Mouse (Mus musculus): ENCODE results near the gene Znrf1. TPM values are rescaled to one million over a fixed set of nuclear protein-coding genes. Genes with fewer than 3 reads are reported as not detected.
"Not testable (repeated sequence)": the region's sequence is repeated elsewhere in the genome, so short reads cannot be mapped to it uniquely, and the experiment has no call there.

The Znrf1 gene
- polyA plus RNA-seq, 1 experiment from 2014 or later: 45.6 TPM

DNA sequence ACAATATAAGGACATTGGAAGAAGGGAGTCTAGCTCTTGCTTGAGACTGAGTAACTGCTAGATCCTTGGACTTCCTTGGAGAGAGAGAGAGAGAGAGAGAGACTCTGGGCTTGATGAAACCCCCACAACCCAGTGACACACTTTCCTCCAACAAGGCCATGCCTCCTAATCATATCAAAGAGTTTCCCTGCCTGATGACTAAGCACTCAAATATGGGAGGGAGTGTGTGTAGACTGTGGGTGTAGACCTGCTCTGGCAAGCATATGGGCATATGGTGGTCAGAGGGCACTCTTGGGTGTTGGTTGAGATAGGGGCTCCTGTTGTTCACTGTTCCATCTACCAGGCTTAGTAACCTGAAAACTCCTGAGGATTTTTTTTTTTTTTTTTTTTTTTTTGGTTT, 102.2 kb downstream of the Znrf1 start:
- Histone ChIP-seq H3K27me3 (ENCODE audit: control insufficient read depth, insufficient read depth, low read length) (no peaks in the 10 kb centered on the region), H3K4me1 (ENCODE audit: control insufficient read depth, insufficient read depth, low read length) (peaks cover 4% of the 10 kb centered on the region), H3K27ac (ENCODE audit: low read depth, low read length) (no peak overlapping the region), H3K4me3 (ENCODE audit: low read depth, low read length) (no peak overlapping the region), H3K4me2 (no peak overlapping the region), H3K36me3 (ENCODE audit: control insufficient read depth, insufficient read depth, low read length) (no peaks in the 10 kb centered on the region), H3K9ac (ENCODE audit: low read length) (no peak overlapping the region), H3K9me3 (ENCODE audit: control insufficient read depth, low read length) (no peaks in the 10 kb centered on the region)
- DNase-seq (ENCODE audit: low spot score, missing footprints) (no peak), ATAC-seq (ENCODE audit: low FRiP score) (no peak)

DNA sequence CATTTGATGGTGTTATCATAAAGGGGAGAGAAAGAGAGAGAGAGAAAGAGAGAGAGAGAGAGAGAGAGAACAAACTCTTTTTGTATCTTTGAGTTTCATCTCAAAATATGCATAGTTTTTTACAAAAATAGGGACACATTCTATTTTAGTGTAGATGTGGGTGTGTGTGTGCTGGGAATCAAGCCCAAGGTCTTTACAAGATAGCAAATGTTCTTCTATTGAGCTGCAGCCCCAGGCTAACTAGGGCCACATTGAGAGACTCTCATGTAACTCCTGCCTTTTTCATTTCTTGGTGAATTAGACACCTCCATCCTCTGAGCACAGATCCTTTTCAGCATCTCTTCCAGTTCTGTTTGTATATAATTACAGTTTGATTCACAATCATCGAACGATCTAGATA, 105.2 kb downstream of the Znrf1 start:
- 99% methylated on average over 2 of the region's 2 CpGs for WGBS
- ATAC-seq (ENCODE audit: low FRiP score) (no peak), DNase-seq (ENCODE audit: low spot score, missing footprints) (no peak)
- Histone ChIP-seq H3K9ac (ENCODE audit: low read length) (no peak overlapping the region), H3K4me2 (no peak overlapping the region), H3K4me3 (ENCODE audit: low read depth, low read length) (no peak overlapping the region), H3K4me1 (ENCODE audit: control insufficient read depth, insufficient read depth, low read length) (peaks cover 4% of the 10 kb centered on the region), H3K27ac (ENCODE audit: low read depth, low read length) (no peak overlapping the region), H3K9me3 (ENCODE audit: control insufficient read depth, low read length) (no peaks in the 10 kb centered on the region), H3K36me3 (ENCODE audit: control insufficient read depth, insufficient read depth, low read length) (no peaks in the 10 kb centered on the region), H3K27me3 (ENCODE audit: control insufficient read depth, insufficient read depth, low read length) (no peaks in the 10 kb centered on the region)

DNA sequence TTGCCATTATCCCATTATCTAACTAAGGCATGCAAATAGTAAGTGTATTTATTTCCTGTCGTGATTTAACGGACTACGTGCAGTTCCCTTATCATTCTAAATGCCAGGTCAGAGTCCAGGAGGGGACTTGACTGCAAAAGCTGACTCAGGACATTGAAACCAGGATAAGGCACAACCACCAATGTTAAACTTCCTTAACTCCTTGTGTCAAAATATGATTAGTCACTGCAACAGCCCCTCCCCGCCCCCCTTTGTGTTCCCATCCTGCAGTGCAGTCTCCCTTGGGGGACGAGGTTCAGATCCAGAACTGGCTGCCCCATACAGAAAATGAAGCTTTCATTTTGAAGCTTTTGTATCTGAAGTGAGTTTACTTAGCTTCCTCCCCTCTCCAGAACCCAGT, 106.6 kb downstream of the Znrf1 start:
- Histone ChIP-seq H3K4me3 (ENCODE audit: low read depth, low read length) (peak overlapping the region; percentile 80), H3K36me3 (ENCODE audit: control insufficient read depth, insufficient read depth, low read length) (peaks cover 3% of the 10 kb centered on the region; the same call in 1 of the 2 replicates), H3K9me3 (ENCODE audit: control insufficient read depth, low read length) (no peaks in the 10 kb centered on the region), H3K9ac (ENCODE audit: low read length) (peak overlapping the region; percentile 93), H3K4me1 (ENCODE audit: control insufficient read depth, insufficient read depth, low read length) (peaks cover 4% of the 10 kb centered on the region), H3K27me3 (ENCODE audit: control insufficient read depth, insufficient read depth, low read length) (no peaks in the 10 kb centered on the region), H3K27ac (ENCODE audit: low read depth, low read length) (no peak overlapping the region), H3K4me2 (peak overlapping the region; percentile 64)
- no peak for ATAC-seq (ENCODE audit: low FRiP score)
- no peak for DNase-seq (ENCODE audit: low spot score, missing footprints)
- WGBS: 70% methylated on average over 5 of the region's 5 CpGs

DNA sequence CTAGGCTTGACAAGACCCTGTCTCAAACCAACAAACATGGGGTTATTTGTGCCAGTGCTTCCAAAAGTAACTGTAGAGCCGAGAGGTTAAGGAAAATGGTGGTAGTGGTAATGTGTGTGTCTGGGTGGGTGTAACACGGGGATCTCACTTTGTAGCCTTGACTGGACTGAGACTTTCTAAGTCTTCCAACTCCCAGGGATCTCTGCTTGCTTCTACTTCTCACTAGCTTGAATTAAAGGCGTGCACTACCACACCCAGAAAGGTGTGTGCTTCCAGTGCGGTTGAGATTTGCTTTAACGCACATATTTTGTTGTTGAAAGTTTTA, 107.0 kb downstream of the Znrf1 start:
- H3K4me2 ChIP-seq: peak overlapping the region; percentile 64
- DNase-seq (ENCODE audit: low spot score, missing footprints) (no peak), ATAC-seq (ENCODE audit: low FRiP score) (peak; percentile 25; the same call in 1 of the 2 replicates)
- 13% methylated on average over 5 of the region's 5 CpGs for WGBS
- no peaks in the 10 kb centered on the region for H3K27me3 ChIP-seq (ENCODE audit: control insufficient read depth, insufficient read depth, low read length)
- peaks cover 3% of the 10 kb centered on the region; the same call in 1 of the 2 replicates for H3K36me3 ChIP-seq (ENCODE audit: control insufficient read depth, insufficient read depth, low read length)
- peak overlapping the region; percentile 93 for H3K9ac ChIP-seq (ENCODE audit: low read length)
- H3K9me3 ChIP-seq (ENCODE audit: control insufficient read depth, low read length): no peaks in the 10 kb centered on the region
- H3K27ac ChIP-seq (ENCODE audit: low read depth, low read length): no peak overlapping the region
- H3K4me3 ChIP-seq (ENCODE audit: low read depth, low read length): peak overlapping the region; percentile 80
- peaks cover 4% of the 10 kb centered on the region for H3K4me1 ChIP-seq (ENCODE audit: control insufficient read depth, insufficient read depth, low read length)

DNA sequence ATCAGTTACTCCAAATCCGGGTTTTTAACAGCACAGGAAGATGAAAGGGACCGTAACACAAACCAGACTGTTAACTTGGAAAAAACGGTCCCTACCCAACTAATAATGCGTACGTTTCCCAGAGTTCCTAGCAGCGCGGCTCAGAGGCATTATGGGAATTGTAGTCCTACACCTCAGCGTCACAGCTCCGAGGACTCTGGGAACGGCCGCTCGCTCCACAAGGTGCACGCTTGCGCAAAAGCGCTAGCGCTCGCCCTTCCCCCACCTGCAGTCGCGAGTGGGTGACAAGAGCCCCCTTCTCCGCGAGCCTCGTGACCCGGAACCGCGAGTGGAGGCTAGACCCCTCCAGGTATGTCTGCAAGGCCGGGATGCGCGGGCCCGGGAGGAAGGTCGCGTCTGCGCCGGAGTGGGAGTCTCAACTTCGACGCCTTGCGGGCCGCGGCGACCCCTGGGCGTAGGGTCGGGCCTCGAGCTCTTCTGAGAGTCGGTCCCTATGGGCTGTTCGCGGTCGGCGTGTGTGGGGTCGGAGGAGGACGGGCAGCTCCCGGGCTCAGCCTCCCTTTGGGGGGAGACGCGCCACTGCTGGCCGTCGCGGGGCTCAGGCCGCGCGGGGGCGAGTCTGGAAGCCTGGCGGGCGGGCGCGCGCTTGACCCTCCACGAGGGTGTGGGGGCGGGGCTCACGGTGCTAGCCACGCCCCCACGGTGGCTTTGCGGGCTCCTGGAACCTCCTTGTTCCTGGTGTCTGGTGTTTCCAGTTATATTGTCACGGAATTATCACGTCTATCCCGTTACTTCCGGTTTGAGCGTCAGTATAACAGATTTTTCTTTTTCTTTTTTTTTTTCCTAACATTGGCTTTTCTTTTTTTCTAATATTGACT, 107.6 kb downstream of the Znrf1 start, which contains the start of gene Zfp1:
Gene Zfp1, plus strand, starts transcription at position 138 of the 878 bp plus-strand sequence.
- peak; percentile 98 for ATAC-seq (ENCODE audit: low FRiP score)
- peaks cover 4% of the 10 kb centered on the region for H3K4me1 ChIP-seq (ENCODE audit: control insufficient read depth, insufficient read depth, low read length)

DNA sequence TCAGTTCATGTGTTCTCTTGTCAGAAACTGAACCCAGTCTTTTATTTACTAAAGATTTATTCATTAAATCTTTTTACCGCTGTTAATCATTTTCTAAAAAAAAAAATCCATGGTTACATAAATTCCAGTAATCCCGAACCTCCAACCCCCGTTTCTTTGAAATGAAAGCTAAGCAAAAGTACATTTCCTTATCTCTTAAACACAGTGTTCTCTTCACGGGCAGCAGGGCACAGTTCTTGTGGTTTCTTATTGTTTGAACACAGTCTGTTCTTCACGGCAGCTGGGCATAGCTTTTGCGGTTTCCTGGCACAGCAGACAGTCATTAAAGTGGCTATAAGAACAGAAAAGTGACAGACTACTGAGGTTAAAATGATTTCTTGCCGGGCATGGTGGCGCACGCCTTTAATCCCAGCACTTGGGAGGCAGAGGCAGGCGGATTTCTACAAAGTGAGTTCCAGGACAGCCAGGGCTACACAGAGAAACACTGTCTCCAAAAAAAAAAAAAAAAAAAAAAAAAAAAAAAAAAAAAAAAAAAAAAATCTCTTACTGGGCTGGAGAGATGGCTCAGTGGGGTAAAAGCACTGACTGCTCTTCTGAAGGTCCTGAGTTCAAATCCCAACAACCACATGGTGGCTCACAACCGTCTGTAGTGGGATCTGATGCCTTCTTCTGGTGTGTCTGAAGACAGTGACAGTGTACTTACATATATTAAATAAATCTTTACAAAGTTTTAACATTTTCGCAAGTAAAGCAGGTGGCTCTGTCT, 108.6 kb downstream of the Znrf1 start:
- not testable (repeated sequence) for H3K27ac ChIP-seq (ENCODE audit: low read depth, low read length); ATAC-seq (ENCODE audit: low FRiP score); H3K36me3 ChIP-seq (ENCODE audit: control insufficient read depth, insufficient read depth, low read length); H3K27me3 ChIP-seq (ENCODE audit: control insufficient read depth, insufficient read depth, low read length); H3K9me3 ChIP-seq (ENCODE audit: control insufficient read depth, low read length); DNase-seq (ENCODE audit: low spot score, missing footprints); H3K4me1 ChIP-seq (ENCODE audit: control insufficient read depth, insufficient read depth, low read length)
- H3K4me2 ChIP-seq: peak overlapping the region; percentile 64
- WGBS: 81% methylated on average over 12 of the region's 12 CpGs
- peak overlapping the region; percentile 80 for H3K4me3 ChIP-seq (ENCODE audit: low read depth, low read length)
- H3K9ac ChIP-seq (ENCODE audit: low read length): peak overlapping the region; percentile 93; the same call in 1 of the 2 replicates

More for the DNA sequence above, 107.6 kb downstream of the Znrf1 start, which contains the start of gene Zfp1:
- peak within 1 kb of the TSS; percentile 71 for H3K27ac ChIP-seq (ENCODE audit: low read depth, low read length)
- H3K4me2 ChIP-seq: peak within 1 kb of the TSS; percentile 64
- DNase-seq (ENCODE audit: low spot score, missing footprints): peak; percentile 99
- peaks cover 3% of the 10 kb centered on the region; the same call in 1 of the 2 replicates for H3K36me3 ChIP-seq (ENCODE audit: control insufficient read depth, insufficient read depth, low read length)
- H3K4me3 ChIP-seq (ENCODE audit: low read depth, low read length): peak within 1 kb of the TSS; percentile 80
- no peaks in the 10 kb centered on the region for H3K27me3 ChIP-seq (ENCODE audit: control insufficient read depth, insufficient read depth, low read length)
- under 1% methylated on average over 68 of the region's 75 CpGs for WGBS
- no peaks in the 10 kb centered on the region for H3K9me3 ChIP-seq (ENCODE audit: control insufficient read depth, low read length)
- peak within 1 kb of the TSS; percentile 93 for H3K9ac ChIP-seq (ENCODE audit: low read length)

DNA sequence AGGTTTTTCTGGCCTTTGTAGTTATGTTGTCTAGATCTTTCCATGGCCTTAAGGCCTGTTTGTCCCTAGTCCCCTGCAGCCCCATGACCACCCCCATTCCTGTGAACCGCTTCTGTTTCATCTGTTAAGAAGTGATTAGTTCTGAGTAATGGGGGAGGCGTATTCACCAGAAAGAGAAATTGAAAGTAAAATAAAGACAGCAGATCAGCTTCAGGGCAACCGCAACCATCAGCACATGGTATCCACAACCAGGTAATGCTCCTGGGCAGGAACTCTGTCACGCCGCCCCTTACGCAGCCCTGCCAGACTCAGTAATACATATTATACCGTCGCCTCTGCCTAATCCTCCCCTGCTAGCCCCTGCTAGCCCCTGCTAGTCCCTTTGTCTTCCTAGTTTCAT, 109.8 kb downstream of the Znrf1 start:
- no peak overlapping the region for H3K4me3 ChIP-seq (ENCODE audit: low read depth, low read length)
- H3K36me3 ChIP-seq (ENCODE audit: control insufficient read depth, insufficient read depth, low read length): peaks cover 3% of the 10 kb centered on the region; the same call in 1 of the 2 replicates
- no peak overlapping the region for H3K4me2 ChIP-seq
- no peaks in the 10 kb centered on the region for H3K9me3 ChIP-seq (ENCODE audit: control insufficient read depth, low read length)
- no peak for ATAC-seq (ENCODE audit: low FRiP score)
- 91% methylated on average over 8 of the region's 8 CpGs for WGBS
- H3K27ac ChIP-seq (ENCODE audit: low read depth, low read length): no peak overlapping the region
- H3K27me3 ChIP-seq (ENCODE audit: control insufficient read depth, insufficient read depth, low read length): no peaks in the 10 kb centered on the region
- H3K9ac ChIP-seq (ENCODE audit: low read length): no peak overlapping the region
- DNase-seq (ENCODE audit: low spot score, missing footprints): no peak
- H3K4me1 ChIP-seq (ENCODE audit: control insufficient read depth, insufficient read depth, low read length): peaks cover 4% of the 10 kb centered on the region

DNA sequence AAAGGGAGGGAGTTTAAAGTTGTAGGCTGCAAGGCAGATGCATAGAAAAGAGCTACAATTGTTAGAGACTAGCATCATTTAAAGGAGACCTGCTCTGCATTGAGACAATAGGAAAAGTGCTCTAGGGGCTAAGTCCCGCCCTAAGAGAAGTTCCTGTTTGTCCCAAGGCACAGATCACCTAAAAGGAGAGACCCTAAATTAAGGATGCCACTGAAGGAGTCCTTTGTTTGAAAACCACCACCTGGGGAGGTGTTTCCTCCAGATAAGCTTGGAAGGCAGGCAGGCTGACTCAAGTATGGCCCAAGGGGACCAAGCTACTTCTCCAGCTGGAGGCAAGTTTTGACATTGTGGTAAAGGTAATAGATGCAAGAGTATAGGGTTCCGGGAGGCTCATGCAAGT, 112.9 kb downstream of the Znrf1 start:
- no peak overlapping the region for H3K27ac ChIP-seq (ENCODE audit: low read depth, low read length)
- H3K9ac ChIP-seq (ENCODE audit: low read length): no peak overlapping the region
- ATAC-seq (ENCODE audit: low FRiP score): no peak
- H3K4me1 ChIP-seq (ENCODE audit: control insufficient read depth, insufficient read depth, low read length): no peaks in the 10 kb centered on the region
- no peak overlapping the region for H3K4me2 ChIP-seq
- H3K36me3 ChIP-seq (ENCODE audit: control insufficient read depth, insufficient read depth, low read length): peaks cover 3% of the 10 kb centered on the region; the same call in 1 of the 2 replicates
- no peaks in the 10 kb centered on the region for H3K9me3 ChIP-seq (ENCODE audit: control insufficient read depth, low read length)
- DNase-seq (ENCODE audit: low spot score, missing footprints): no peak
- H3K4me3 ChIP-seq (ENCODE audit: low read depth, low read length): no peak overlapping the region
- no peaks in the 10 kb centered on the region for H3K27me3 ChIP-seq (ENCODE audit: control insufficient read depth, insufficient read depth, low read length)
- WGBS: 66% methylated on average over 2 of the region's 2 CpGs

DNA sequence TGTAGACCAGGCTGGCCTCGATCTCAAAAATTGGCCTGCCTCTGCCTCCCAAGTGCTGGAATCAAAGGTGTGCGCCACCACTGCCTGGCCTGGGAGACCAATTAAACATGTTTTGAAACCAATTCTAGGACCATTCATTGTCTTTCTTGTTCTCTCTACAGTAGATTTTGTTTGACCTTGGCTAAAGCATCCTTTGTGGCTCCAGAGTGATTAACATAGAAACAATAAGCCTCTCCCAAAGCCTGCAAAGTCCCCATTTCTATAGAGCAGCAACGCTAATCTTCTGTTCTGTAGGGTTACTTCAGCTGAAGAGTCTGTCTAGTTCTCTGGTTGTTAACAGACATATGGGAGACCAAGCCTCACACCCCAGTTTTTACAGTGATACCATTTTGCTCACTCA, 114.8 kb downstream of the Znrf1 start:
- no peaks in the 10 kb centered on the region for H3K9me3 ChIP-seq (ENCODE audit: control insufficient read depth, low read length)
- no peaks in the 10 kb centered on the region for H3K27me3 ChIP-seq (ENCODE audit: control insufficient read depth, insufficient read depth, low read length)
- no peak overlapping the region for H3K4me3 ChIP-seq (ENCODE audit: low read depth, low read length)
- no peak overlapping the region for H3K9ac ChIP-seq (ENCODE audit: low read length)
- H3K27ac ChIP-seq (ENCODE audit: low read depth, low read length): no peak overlapping the region
- no peak overlapping the region for H3K4me2 ChIP-seq
- WGBS: 73% methylated on average over 3 of the region's 3 CpGs
- ATAC-seq (ENCODE audit: low FRiP score) (no peak), DNase-seq (ENCODE audit: low spot score, missing footprints) (no peak)
- H3K36me3 ChIP-seq (ENCODE audit: control insufficient read depth, insufficient read depth, low read length): peaks cover 3% of the 10 kb centered on the region; the same call in 1 of the 2 replicates
- H3K4me1 ChIP-seq (ENCODE audit: control insufficient read depth, insufficient read depth, low read length): no peaks in the 10 kb centered on the region
